Mouse (Mus musculus) lung, embryonic 15.5 days (tissue): Measurements from ENCODE around the gene B230217C12Rik. TPM values are rescaled to one million over a fixed set of nuclear protein-coding genes. Genes with fewer than 3 reads are reported as not detected.
"Not testable (repeated sequence)": the region's sequence is repeated elsewhere in the genome, so short reads cannot be mapped to it uniquely, and the experiment has no call there.

Source experiments
- ATAC-seq: fragments of 200-750 bp; cut with Nextera tagmentation; 2 replicates; pipeline ENCODE4 v1.8.0; 2017; ENCODE audit warnings: moderate number of reproducible peaks, borderline replicate concordance; ENCODE audit not compliant: low FRiP score, low TSS enrichment; ENCODE audit errors: extremely low read depth
- H3K27ac ChIP-seq: fragments of 300-500 bp; sonication (generic); 2 replicates; pipeline ENCODE4 v1.5.1; 2015; ENCODE audit warnings: moderate library complexity, mild to moderate bottlenecking, inconsistent platforms
- H3K27me3 ChIP-seq: fragments of 300-500 bp; sonication (generic); 2 replicates; pipeline ENCODE4 v1.6.1; 2015; ENCODE audit warnings: inconsistent platforms
- H3K36me3 ChIP-seq: fragments of 300-500 bp; sonication (generic); 2 replicates; pipeline ENCODE4 v1.6.1; 2015; ENCODE audit warnings: inconsistent platforms
- H3K4me1 ChIP-seq: fragments of 300-500 bp; sonication (generic); 2 replicates; pipeline ENCODE4 v1.6.1; 2015; ENCODE audit warnings: inconsistent platforms
- H3K4me2 ChIP-seq: fragments of 300-500 bp; sonication (generic); 2 replicates; pipeline ENCODE4 v1.6.1; 2015; ENCODE audit warnings: inconsistent platforms, mild to moderate bottlenecking, moderate library complexity
- H3K4me3 ChIP-seq: fragments of 300-500 bp; sonication (generic); 2 replicates; pipeline ENCODE4 v1.5.1; 2015; ENCODE audit warnings: mild to moderate bottlenecking, inconsistent platforms
- H3K9ac ChIP-seq: fragments of 300-500 bp; sonication (generic); 2 replicates; pipeline ENCODE4 v1.6.1; 2015; ENCODE audit warnings: inconsistent platforms
- H3K9me3 ChIP-seq: fragments of 300-500 bp; sonication (generic); 2 replicates; pipeline ENCODE4 v1.6.1; 2016; ENCODE audit warnings: inconsistent platforms
- WGBS: fragments of 180-500 bp; shearing (Covaris S2); methylation state at CpG from one replicate; pipeline ENCODE4 v1.1.7; 2015; 5-methylcytosine and 5-hydroxymethylcytosine counted together
- polyA plus RNA-seq: library from polyadenylated mRNA; unstranded; fragments of >200 nt; fragmentation: Nextera tagmentation; extraction: Ambion mirVana; gene quantifications from 2 replicates; pipeline ENCODE4 v1.2.1, GENCODE M21; 2015

Gene B230217C12Rik
- polyA plus RNA-seq, 1 experiment from 2014 or later, result 4.4 TPM

DNA sequence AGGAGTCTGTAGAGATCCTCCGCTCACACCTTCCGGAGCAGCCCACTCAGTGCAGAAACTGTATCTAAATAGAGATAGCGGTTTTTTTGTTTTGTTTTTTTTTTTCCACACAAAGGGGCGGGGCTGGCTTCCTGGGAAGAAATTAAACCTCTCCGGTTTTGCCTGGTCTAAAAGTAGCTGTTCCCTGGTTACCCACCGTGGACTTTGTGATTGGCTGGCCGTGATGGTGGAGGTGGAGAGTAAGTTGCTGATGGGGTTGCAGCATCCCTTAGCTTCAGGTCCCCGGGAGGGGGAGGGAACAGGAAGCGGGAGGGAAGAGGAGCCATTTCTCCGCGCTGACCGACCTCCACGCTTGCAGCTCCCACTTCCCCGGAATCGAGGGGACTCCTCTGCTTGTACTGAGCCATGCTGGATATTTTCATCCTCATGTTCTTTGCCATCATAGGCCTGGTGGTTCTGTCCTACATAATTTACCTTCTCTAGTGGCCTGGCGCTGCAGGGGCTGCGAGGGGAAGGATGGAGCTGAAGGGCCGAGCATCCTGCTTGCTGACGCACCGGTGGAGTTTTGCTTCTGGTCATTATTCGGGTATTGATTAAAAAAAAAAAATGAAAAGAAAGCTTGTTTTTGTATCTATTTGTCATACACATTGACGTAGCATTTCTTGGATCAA, 546 bp downstream of the B230217C12Rik start:
- peak overlapping the region; percentile 21 for H3K9ac ChIP-seq
- peak overlapping the region; percentile 47 for H3K27ac ChIP-seq
- H3K9me3 ChIP-seq, result no peaks in the 10 kb centered on the region
- ATAC-seq, result peak; percentile 58; the same call in 1 of the 2 replicates
- peak overlapping the region; percentile 38 for H3K4me3 ChIP-seq
- H3K4me2 ChIP-seq, result peak overlapping the region; percentile 57
- H3K27me3 ChIP-seq, result no peaks in the 10 kb centered on the region
- peaks cover 20% of the 10 kb centered on the region for H3K36me3 ChIP-seq
- H3K4me1 ChIP-seq, result peaks cover 14% of the 10 kb centered on the region; the same call in 1 of the 2 replicates
- 3% methylated on average over 22 of the region's 22 CpGs for WGBS

GRCm38 (mm10) chr11:97842001-97842400, 1.4 kb downstream of the B230217C12Rik start:
- 45% methylated on average over 4 of the region's 4 CpGs for WGBS
- Histone ChIP-seq H3K4me2 (peak overlapping the region; percentile 57), H3K36me3 (peaks cover 12% of the 10 kb centered on the region), H3K27me3 (no peaks in the 10 kb centered on the region), H3K9me3 (no peaks in the 10 kb centered on the region), H3K4me3 (no peak overlapping the region), H3K9ac (no peak overlapping the region), H3K4me1 (peaks cover 14% of the 10 kb centered on the region; the same call in 1 of the 2 replicates), H3K27ac (0 out of 2 replicates have a peak overlapping the region, but pooled peaks have one; percentile 12)
- no peak for ATAC-seq

DNA sequence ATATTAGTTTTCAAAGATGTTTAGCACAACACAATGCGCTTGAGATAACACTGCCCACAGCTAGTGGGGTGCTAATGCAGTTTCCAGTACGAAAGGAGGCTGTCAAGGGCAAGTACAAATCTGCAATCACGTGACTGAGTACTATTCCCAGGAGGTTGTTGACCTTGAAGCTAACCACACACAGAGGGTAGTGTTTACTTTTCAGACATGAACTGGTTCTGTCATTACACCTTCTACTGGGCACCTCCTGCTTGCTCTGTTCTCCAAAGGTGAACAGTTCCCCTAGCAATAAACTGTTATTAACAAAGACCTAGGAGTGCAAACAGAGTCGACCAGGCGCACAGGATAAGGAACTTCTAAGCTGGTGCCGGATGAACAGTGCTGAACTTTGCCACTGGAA, 9.8 kb downstream of the B230217C12Rik start:
- no peak for ATAC-seq
- 33% methylated on average over 6 of the region's 6 CpGs for WGBS

DNA sequence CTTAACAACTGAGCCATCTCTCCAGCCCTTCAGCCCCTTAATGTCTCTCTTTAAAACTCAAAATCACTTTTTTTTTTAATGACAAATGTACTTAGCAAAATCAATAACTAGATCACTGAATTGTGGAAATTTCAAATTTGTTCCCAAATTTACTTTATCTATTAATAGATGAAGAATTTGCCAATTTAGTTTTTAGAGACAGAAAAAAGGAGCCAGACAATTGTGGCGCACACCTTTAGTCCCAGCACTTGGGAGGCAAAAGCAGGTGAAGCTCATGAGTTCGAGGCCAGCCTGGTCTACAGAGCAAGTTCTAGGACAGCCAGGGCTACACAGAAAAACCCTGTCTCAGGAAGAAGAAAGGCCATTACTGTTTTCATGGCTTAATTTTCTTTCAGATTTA, 11.0 kb downstream of the B230217C12Rik start:
- no peak for ATAC-seq
- H3K36me3 ChIP-seq, result no peaks in the 10 kb centered on the region
- no peak overlapping the region for H3K4me2 ChIP-seq
- 86% methylated on average over 2 of the region's 2 CpGs for WGBS
- no peaks in the 10 kb centered on the region for H3K27me3 ChIP-seq
- H3K9ac ChIP-seq, result no peak overlapping the region
- H3K4me1 ChIP-seq, result no peaks in the 10 kb centered on the region
- no peaks in the 10 kb centered on the region for H3K9me3 ChIP-seq
- H3K4me3 ChIP-seq, result no peak overlapping the region
- no peak overlapping the region for H3K27ac ChIP-seq

More for the DNA sequence above, 9.8 kb downstream of the B230217C12Rik start:
- no peak overlapping the region for H3K9ac ChIP-seq
- H3K9me3 ChIP-seq, result no peaks in the 10 kb centered on the region
- no peak overlapping the region for H3K4me2 ChIP-seq
- H3K4me1 ChIP-seq, result no peaks in the 10 kb centered on the region
- no peak overlapping the region for H3K4me3 ChIP-seq
- H3K36me3 ChIP-seq, result no peaks in the 10 kb centered on the region
- no peak overlapping the region for H3K27ac ChIP-seq
- no peaks in the 10 kb centered on the region for H3K27me3 ChIP-seq

- no peak for ATAC-seq
- WGBS, result 84% methylated on average over 2 of the region's 2 CpGs
- no peak overlapping the region for H3K4me3 ChIP-seq
Observed at GRCm38 (mm10) chr11:97855473-97855872, 14.9 kb downstream of the B230217C12Rik start.

GRCm38 (mm10) chr11:97862148-97862547, 21.6 kb downstream of the B230217C12Rik start:
- Histone ChIP-seq H3K4me2 (no peak overlapping the region), H3K36me3 (no peaks in the 10 kb centered on the region), H3K4me1 (no peaks in the 10 kb centered on the region), H3K9me3 (no peaks in the 10 kb centered on the region), H3K9ac (no peak overlapping the region), H3K27me3 (no peaks in the 10 kb centered on the region), H3K27ac (no peak overlapping the region), H3K4me3 (no peak overlapping the region)
- ATAC-seq, result no peak
- 49% methylated on average over 2 of the region's 2 CpGs for WGBS

More at GRCm38 (mm10) chr11:97855473-97855872, 14.9 kb downstream of the B230217C12Rik start:
- Histone ChIP-seq H3K4me2 (no peak overlapping the region), H3K36me3 (no peaks in the 10 kb centered on the region), H3K9ac (no peak overlapping the region), H3K4me1 (no peaks in the 10 kb centered on the region), H3K27me3 (no peaks in the 10 kb centered on the region), H3K27ac (no peak overlapping the region), H3K9me3 (no peaks in the 10 kb centered on the region)

- Histone ChIP-seq H3K4me1 (no peaks in the 10 kb centered on the region), H3K9me3 (no peaks in the 10 kb centered on the region), H3K4me2 (no peak overlapping the region), H3K9ac (no peak overlapping the region), H3K36me3 (no peaks in the 10 kb centered on the region), H3K27me3 (no peaks in the 10 kb centered on the region), H3K27ac (no peak overlapping the region), H3K4me3 (no peak overlapping the region)
- ATAC-seq, result no peak
- WGBS, result 81% methylated on average over 5 of the region's 5 CpGs
Observed at GRCm38 (mm10) chr11:97865421-97865820, 24.8 kb downstream of the B230217C12Rik start.

- Histone ChIP-seq H3K27me3 (no peaks in the 10 kb centered on the region), H3K27ac (no peak overlapping the region), H3K9me3 (no peaks in the 10 kb centered on the region), H3K4me3 (no peak overlapping the region), H3K36me3 (no peaks in the 10 kb centered on the region), H3K4me2 (no peak overlapping the region), H3K4me1 (no peaks in the 10 kb centered on the region), H3K9ac (no peak overlapping the region)
- 91% methylated on average over 3 of the region's 3 CpGs for WGBS
- ATAC-seq, result no peak
Observed at GRCm38 (mm10) chr11:97866091-97866888, 25.7 kb downstream of the B230217C12Rik start.

- WGBS, result 86% methylated on average over 3 of the region's 3 CpGs
Observed at GRCm38 (mm10) chr11:97867591-97867990, 27.0 kb downstream of the B230217C12Rik start.

GRCm38 (mm10) chr11:97872378-97872777, 31.8 kb downstream of the B230217C12Rik start:
- not testable (repeated sequence) for H3K36me3 ChIP-seq, H3K9ac ChIP-seq, H3K27ac ChIP-seq, H3K27me3 ChIP-seq, ATAC-seq, H3K4me2 ChIP-seq, H3K4me3 ChIP-seq, H3K4me1 ChIP-seq, H3K9me3 ChIP-seq
- 81% methylated on average over 5 of the region's 5 CpGs for WGBS

More at GRCm38 (mm10) chr11:97867591-97867990, 27.0 kb downstream of the B230217C12Rik start:
- H3K9me3 ChIP-seq, result no peaks in the 10 kb centered on the region
- no peaks in the 10 kb centered on the region for H3K4me1 ChIP-seq
- H3K9ac ChIP-seq, result no peak overlapping the region
- H3K27me3 ChIP-seq, result no peaks in the 10 kb centered on the region
- H3K4me2 ChIP-seq, result no peak overlapping the region
- no peak for ATAC-seq
- H3K4me3 ChIP-seq, result no peak overlapping the region
- H3K27ac ChIP-seq, result no peak overlapping the region
- H3K36me3 ChIP-seq, result no peaks in the 10 kb centered on the region

GRCm38 (mm10) chr11:97874396-97874795, 33.8 kb downstream of the B230217C12Rik start:
- no peak overlapping the region for H3K9ac ChIP-seq
- no peaks in the 10 kb centered on the region for H3K9me3 ChIP-seq
- H3K4me3 ChIP-seq, result no peak overlapping the region
- 80% methylated on average over 1 of the region's 1 CpGs for WGBS
- no peak overlapping the region for H3K27ac ChIP-seq
- H3K27me3 ChIP-seq, result no peaks in the 10 kb centered on the region
- H3K4me1 ChIP-seq, result no peaks in the 10 kb centered on the region
- ATAC-seq, result no peak
- no peaks in the 10 kb centered on the region for H3K36me3 ChIP-seq
- no peak overlapping the region for H3K4me2 ChIP-seq

- Histone ChIP-seq H3K4me3 (no peak overlapping the region), H3K9me3 (no peaks in the 10 kb centered on the region), H3K4me2 (no peak overlapping the region), H3K9ac (no peak overlapping the region), H3K27ac (no peak overlapping the region), H3K4me1 (no peaks in the 10 kb centered on the region), H3K27me3 (no peaks in the 10 kb centered on the region), H3K36me3 (no peaks in the 10 kb centered on the region)
- 38% methylated on average over 2 of the region's 2 CpGs for WGBS
- no peak for ATAC-seq
Observed at GRCm38 (mm10) chr11:97877341-97877740, 36.8 kb downstream of the B230217C12Rik start.
